Mouse (Mus musculus) kidney, adult 8-10 months (tissue): ENCODE results near the gene Cnpy4.
A peak's percentile ranks its signal among the peaks of the same experiment; 100 is the strongest.
"Not testable (repeated sequence)": the region's sequence is repeated elsewhere in the genome, so short reads cannot be mapped to it uniquely, and the experiment has no call there.

ENCODE experiments used
- DNase-seq, 2 experiments: peaks; one replicate each; pipeline ENCODE4 v3.0.0; 2022

The Cnpy4 gene

GRCm38 (mm10) chr5:138207253-138207652 is 20.0 kb downstream of the Cnpy4 start:
- DNase-seq = no peak

- DNase-seq = no peak
These were observed 20.6 kb downstream of the Cnpy4 start for GRCm38 (mm10) chr5:138207873-138208272.

- DNase-seq = not testable (repeated sequence)
These were observed 29.3 kb downstream of the Cnpy4 start for GRCm38 (mm10) chr5:138216632-138217031.

- no peak for DNase-seq
These were observed 32.6 kb downstream of the Cnpy4 start for GRCm38 (mm10) chr5:138219864-138220263.

- DNase-seq = peak; percentile 88 to 95
These were observed 34.8 kb downstream of the Cnpy4 start for GRCm38 (mm10) chr5:138222111-138222510.

GRCm38 (mm10) chr5:138223287-138223686 is 36.0 kb downstream of the Cnpy4 start:
- no peak for DNase-seq

- DNase-seq = no peak
These were observed 38.4 kb downstream of the Cnpy4 start, which contains the start of gene Nxpe5 for GRCm38 (mm10) chr5:138225700-138226099. Gene Nxpe5, plus strand, starts transcription at chr5:138225898.

- DNase-seq = no peak
These were observed 39.2 kb downstream of the Cnpy4 start for GRCm38 (mm10) chr5:138226491-138226890.

GRCm38 (mm10) chr5:138227367-138227766 is 40.1 kb downstream of the Cnpy4 start:
- no peak for DNase-seq

- DNase-seq = peak in 1 of 2 experiments; percentile 69
These were observed 40.7 kb downstream of the Cnpy4 start for GRCm38 (mm10) chr5:138228026-138228425.

- DNase-seq = no peak
These were observed 42.2 kb downstream of the Cnpy4 start for GRCm38 (mm10) chr5:138229511-138229910.

GRCm38 (mm10) chr5:138233778-138234177 is 46.5 kb downstream of the Cnpy4 start:
- DNase-seq = no peak

- DNase-seq = no peak
These were observed 46.9 kb downstream of the Cnpy4 start for GRCm38 (mm10) chr5:138234224-138234623.

GRCm38 (mm10) chr5:138241511-138241910 is 54.2 kb downstream of the Cnpy4 start:
- DNase-seq = no peak
